Mouse (Mus musculus): ENCODE results near the gene Ddx20. TPM values are rescaled to one million over a fixed set of nuclear protein-coding genes. Genes with fewer than 3 reads are reported as not detected.

Gene Ddx20
- polyA plus RNA-seq, 1 experiment from 2014 or later, result 31.8 TPM

DNA sequence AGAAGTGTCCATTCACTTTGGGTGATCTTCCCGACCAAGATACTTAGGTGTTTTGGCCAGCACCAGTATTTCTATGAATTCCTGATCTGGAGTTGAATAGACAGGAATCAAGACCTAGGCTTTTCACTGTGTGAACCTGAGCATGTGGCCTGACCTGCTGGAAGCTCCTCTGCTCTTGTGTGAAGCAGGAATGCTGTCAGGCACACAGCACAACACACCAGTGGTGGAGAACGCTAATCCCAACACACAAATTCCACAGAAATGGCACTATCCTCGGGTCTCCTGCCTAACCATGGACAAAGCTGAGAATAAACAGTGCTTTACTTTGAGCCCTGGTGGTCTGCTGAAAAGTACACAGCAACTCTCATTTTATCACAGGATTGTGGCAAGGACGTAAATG lies 33.1 kb upstream of the Ddx20 start:
- H3K4me1 ChIP-seq (ENCODE audit: control insufficient read depth, insufficient read depth, low read length), result peaks cover 4% of the 10 kb centered on the region; the same call in 1 of the 2 replicates
- WGBS, result 78% methylated on average over 4 of the region's 4 CpGs

DNA sequence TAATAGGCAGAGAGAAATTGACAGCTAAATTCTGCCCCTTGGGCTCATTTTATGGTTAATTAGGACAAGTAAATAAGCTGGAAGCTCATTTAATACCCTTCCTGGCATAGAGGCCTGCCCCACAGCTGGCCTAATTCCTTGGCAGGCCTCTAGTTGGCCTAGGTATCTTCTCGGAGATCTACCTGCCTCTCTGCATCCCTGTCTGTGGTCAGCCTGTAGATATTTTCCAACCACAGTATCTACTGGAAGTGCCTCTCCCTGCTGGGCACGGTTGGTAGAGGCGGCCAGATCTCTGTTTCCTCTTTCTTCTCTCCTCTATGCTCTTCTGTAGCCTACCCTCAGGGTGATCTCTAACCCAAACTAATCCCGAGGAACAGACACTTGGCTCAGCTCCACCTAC lies 32.6 kb upstream of the Ddx20 start:
- Histone ChIP-seq H3K4me2 (ENCODE audit: low read length) (no peak overlapping the region), H3K4me1 (ENCODE audit: control insufficient read depth, insufficient read depth, low read length) (peaks cover 4% of the 10 kb centered on the region; the same call in 1 of the 2 replicates), H3K36me3 (ENCODE audit: control insufficient read depth, insufficient read depth, low read length) (no peaks in the 10 kb centered on the region), H3K27me3 (replicated peaks; ENCODE audit: control insufficient read depth, insufficient read depth, low read length) (no peaks in the 10 kb centered on the region), H3K9ac (ENCODE audit: low read length) (no peak overlapping the region), H3K9me3 (replicated peaks; ENCODE audit: control insufficient read depth, low read length) (no peaks in the 10 kb centered on the region), H3K4me3 (ENCODE audit: low read depth, low read length) (no peak overlapping the region), H3K27ac (ENCODE audit: low read depth, low read length) (no peak overlapping the region)
- ATAC-seq, result no peak
- no peak for DNase-seq (ENCODE audit: low spot score)
- WGBS, result 63% methylated on average over 4 of the region's 4 CpGs

More for the DNA sequence above, 33.1 kb upstream of the Ddx20 start:
- Histone ChIP-seq H3K27ac (ENCODE audit: low read depth, low read length) (no peak overlapping the region), H3K9ac (ENCODE audit: low read length) (no peak overlapping the region), H3K9me3 (replicated peaks; ENCODE audit: control insufficient read depth, low read length) (no peaks in the 10 kb centered on the region), H3K4me3 (ENCODE audit: low read depth, low read length) (no peak overlapping the region), H3K36me3 (ENCODE audit: control insufficient read depth, insufficient read depth, low read length) (no peaks in the 10 kb centered on the region), H3K27me3 (replicated peaks; ENCODE audit: control insufficient read depth, insufficient read depth, low read length) (no peaks in the 10 kb centered on the region), H3K4me2 (ENCODE audit: low read length) (no peak overlapping the region)
- ATAC-seq, result no peak
- DNase-seq (ENCODE audit: low spot score), result no peak

DNA sequence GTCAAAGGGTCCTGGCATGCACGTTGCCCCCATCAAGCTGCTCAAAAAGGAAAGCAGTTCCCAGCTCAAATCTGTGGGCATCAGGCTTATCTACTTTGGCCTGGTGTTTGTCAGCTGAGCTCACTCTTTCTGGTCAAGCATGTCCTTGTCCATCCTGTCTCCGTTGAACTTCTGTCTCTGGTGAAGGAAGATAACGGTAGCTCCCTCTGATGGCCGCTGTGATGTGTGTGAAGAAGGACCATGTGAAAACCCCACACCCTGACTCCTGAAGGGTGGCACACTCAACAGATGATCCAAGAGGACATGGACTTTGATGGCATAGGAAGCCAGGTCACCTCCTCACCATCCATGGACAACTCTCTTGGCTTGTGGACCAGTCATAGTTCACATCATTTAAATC lies 31.4 kb upstream of the Ddx20 start:
- peaks cover 4% of the 10 kb centered on the region; the same call in 1 of the 2 replicates for H3K4me1 ChIP-seq (ENCODE audit: control insufficient read depth, insufficient read depth, low read length)
- no peak overlapping the region for H3K4me3 ChIP-seq (ENCODE audit: low read depth, low read length)
- no peaks in the 10 kb centered on the region for H3K27me3 ChIP-seq (replicated peaks; ENCODE audit: control insufficient read depth, insufficient read depth, low read length)
- no peaks in the 10 kb centered on the region for H3K9me3 ChIP-seq (replicated peaks; ENCODE audit: control insufficient read depth, low read length)
- H3K27ac ChIP-seq (ENCODE audit: low read depth, low read length), result no peak overlapping the region
- H3K4me2 ChIP-seq (ENCODE audit: low read length), result no peak overlapping the region
- no peak overlapping the region for H3K9ac ChIP-seq (ENCODE audit: low read length)
- H3K36me3 ChIP-seq (ENCODE audit: control insufficient read depth, insufficient read depth, low read length), result no peaks in the 10 kb centered on the region
- ATAC-seq, result no peak
- no peak for DNase-seq (ENCODE audit: low spot score)
- WGBS, result 60% methylated on average over 4 of the region's 4 CpGs

DNA sequence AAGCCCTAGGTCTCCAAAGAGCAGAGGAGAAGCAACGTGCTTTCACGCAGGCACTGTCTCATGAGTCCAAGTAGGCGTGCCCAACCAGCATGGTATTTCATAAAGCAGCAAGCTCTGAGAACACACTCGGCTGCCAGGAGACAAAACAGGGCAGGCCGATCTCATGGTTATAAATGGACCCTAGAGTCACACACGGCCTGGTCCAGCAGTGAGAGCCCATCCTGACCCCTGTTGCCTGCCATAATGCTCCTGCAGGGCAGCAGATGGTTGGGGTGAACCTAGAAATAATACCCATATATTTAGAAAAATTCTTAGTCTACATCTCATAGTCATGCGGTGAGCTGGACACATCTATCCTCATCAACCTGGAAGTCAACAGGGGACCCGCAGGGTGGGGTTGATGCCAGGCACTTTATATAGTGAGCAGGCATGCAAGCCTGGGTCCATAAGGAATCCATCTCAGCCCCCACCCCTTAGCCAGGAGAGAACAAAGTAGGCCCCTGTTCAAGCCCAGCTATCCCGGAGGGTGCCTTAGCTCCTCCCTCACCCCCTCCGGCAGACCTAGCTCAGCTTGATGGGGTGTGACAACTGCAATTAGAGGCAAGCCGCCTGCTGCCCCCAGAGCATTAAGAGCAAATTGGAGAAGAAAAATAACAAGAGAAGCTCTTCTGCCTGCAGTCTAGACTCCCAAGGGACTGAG lies 30.6 kb upstream of the Ddx20 start:
- DNase-seq (ENCODE audit: low spot score) (peak; percentile 37), ATAC-seq (peak; percentile 56; the same call in 1 of the 2 replicates)
- 58% methylated on average over 11 of the region's 11 CpGs for WGBS
- Histone ChIP-seq H3K9me3 (replicated peaks; ENCODE audit: control insufficient read depth, low read length) (no peaks in the 10 kb centered on the region), H3K9ac (ENCODE audit: low read length) (no peak overlapping the region), H3K4me2 (ENCODE audit: low read length) (no peak overlapping the region), H3K27me3 (replicated peaks; ENCODE audit: control insufficient read depth, insufficient read depth, low read length) (no peaks in the 10 kb centered on the region), H3K4me3 (ENCODE audit: low read depth, low read length) (no peak overlapping the region), H3K36me3 (ENCODE audit: control insufficient read depth, insufficient read depth, low read length) (no peaks in the 10 kb centered on the region), H3K4me1 (ENCODE audit: control insufficient read depth, insufficient read depth, low read length) (peaks cover 4% of the 10 kb centered on the region; the same call in 1 of the 2 replicates), H3K27ac (ENCODE audit: low read depth, low read length) (no peak overlapping the region)

DNA sequence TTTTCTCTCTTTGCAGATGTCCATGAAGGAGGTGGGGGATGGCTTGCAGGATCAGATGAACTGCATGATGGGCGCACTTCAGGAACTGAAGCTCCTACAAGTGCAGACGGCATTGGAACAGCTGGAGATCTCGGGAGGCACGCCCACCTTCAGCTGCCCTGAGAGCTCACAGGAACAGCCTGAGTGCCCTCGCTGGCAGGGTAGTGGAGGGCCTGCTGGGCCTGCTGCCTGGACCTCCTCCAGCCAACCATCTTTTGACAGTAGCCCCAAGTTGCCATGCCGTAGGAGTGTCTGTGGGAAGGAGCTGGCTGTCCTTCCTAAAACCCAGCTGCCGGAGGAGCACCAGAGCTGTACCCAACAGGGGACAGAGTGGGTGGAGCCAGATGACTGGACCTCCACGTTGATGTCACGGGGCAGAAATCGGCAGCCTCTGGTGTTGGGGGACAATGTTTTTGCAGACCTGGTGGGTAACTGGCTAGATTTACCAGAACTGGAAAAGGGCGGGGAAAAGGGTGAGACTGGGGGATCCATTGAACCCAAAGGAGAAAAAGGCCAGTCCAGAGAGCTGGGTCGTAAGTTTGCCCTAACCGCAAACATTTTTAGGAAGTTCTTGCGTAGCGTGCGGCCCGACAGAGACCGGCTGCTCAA lies 29.1 kb upstream of the Ddx20 start:
- Histone ChIP-seq H3K9ac (ENCODE audit: low read length) (no peak overlapping the region), H3K27ac (ENCODE audit: low read depth, low read length) (no peak overlapping the region), H3K27me3 (replicated peaks; ENCODE audit: control insufficient read depth, insufficient read depth, low read length) (no peaks in the 10 kb centered on the region), H3K4me1 (ENCODE audit: control insufficient read depth, insufficient read depth, low read length) (peaks cover 4% of the 10 kb centered on the region; the same call in 1 of the 2 replicates), H3K4me3 (ENCODE audit: low read depth, low read length) (no peak overlapping the region), H3K9me3 (replicated peaks; ENCODE audit: control insufficient read depth, low read length) (no peaks in the 10 kb centered on the region), H3K4me2 (ENCODE audit: low read length) (no peak overlapping the region), H3K36me3 (ENCODE audit: control insufficient read depth, insufficient read depth, low read length) (no peaks in the 10 kb centered on the region)
- DNase-seq (ENCODE audit: low spot score) (no peak), ATAC-seq (no peak)
- 71% methylated on average over 18 of the region's 18 CpGs for WGBS

DNA sequence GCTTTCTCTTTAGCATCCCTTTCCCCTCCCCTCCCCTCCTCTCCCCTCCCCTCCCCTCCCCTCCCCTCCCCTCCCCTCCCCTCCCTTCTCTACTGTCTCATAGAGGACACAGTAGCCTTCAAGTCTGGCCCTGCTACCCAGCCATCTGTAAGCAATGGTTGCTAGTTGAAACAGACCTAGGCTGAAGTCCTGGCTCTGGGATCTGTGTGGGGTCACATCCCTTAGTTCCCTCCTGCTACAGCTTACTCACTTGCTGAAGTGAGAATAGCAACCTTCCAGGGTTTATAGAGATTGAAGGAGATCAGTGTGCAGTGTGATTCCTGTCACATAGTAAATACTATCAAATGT lies 27.4 kb upstream of the Ddx20 start:
- ATAC-seq (no peak), DNase-seq (ENCODE audit: low spot score) (no peak)
- H3K4me3 ChIP-seq (ENCODE audit: low read depth, low read length), result no peak overlapping the region
- no peaks in the 10 kb centered on the region for H3K36me3 ChIP-seq (ENCODE audit: control insufficient read depth, insufficient read depth, low read length)
- H3K9ac ChIP-seq (ENCODE audit: low read length), result no peak overlapping the region
- H3K27me3 ChIP-seq (replicated peaks; ENCODE audit: control insufficient read depth, insufficient read depth, low read length), result no peaks in the 10 kb centered on the region
- H3K27ac ChIP-seq (ENCODE audit: low read depth, low read length), result no peak overlapping the region
- peaks cover 8% of the 10 kb centered on the region; the same call in 1 of the 2 replicates for H3K4me1 ChIP-seq (ENCODE audit: control insufficient read depth, insufficient read depth, low read length)
- H3K9me3 ChIP-seq (replicated peaks; ENCODE audit: control insufficient read depth, low read length), result no peaks in the 10 kb centered on the region
- H3K4me2 ChIP-seq (ENCODE audit: low read length), result no peak overlapping the region

DNA sequence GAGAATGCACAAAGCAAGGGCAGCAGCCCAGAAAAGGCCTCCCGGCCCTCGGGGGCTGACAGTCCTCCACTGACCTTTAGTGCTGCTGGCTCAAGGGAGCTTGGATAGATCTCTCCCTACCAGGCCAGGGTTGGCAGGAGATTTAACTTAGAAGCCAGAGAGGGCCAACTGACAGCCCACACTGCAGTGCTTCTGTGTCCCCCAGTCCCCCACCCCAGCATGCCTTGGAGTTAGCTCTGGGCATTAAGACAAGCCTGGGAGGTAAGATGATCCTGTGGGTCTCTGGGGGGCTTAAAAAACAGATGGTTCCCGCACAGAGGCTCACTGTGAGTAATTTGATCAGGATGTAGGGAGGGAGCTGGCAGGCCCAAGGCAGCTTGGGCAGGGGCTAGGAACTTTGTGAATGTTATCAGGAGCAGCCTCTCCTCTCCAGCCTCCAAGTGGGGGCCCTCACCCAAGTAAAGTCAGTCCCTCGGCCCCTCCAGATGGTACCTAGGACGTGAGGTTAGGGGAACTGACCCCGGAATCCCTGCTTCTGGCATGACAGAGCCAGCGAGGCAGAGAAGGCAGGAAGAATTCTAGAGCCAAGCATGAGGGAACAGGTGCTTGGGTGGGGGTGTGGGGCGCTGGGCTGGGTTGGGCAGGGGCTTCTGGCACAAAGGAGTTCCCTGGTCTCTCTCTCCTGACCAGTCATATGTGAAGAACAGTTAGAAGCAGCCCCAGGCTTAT lies 26.9 kb upstream of the Ddx20 start:
- Histone ChIP-seq H3K36me3 (ENCODE audit: control insufficient read depth, insufficient read depth, low read length) (no peaks in the 10 kb centered on the region), H3K27ac (ENCODE audit: low read depth, low read length) (no peak overlapping the region), H3K4me3 (ENCODE audit: low read depth, low read length) (no peak overlapping the region), H3K27me3 (replicated peaks; ENCODE audit: control insufficient read depth, insufficient read depth, low read length) (no peaks in the 10 kb centered on the region), H3K4me1 (ENCODE audit: control insufficient read depth, insufficient read depth, low read length) (peaks cover 8% of the 10 kb centered on the region; the same call in 1 of the 2 replicates), H3K9ac (ENCODE audit: low read length) (no peak overlapping the region), H3K4me2 (ENCODE audit: low read length) (no peak overlapping the region), H3K9me3 (replicated peaks; ENCODE audit: control insufficient read depth, low read length) (no peaks in the 10 kb centered on the region)
- ATAC-seq, result no peak
- WGBS, result 24% methylated on average over 8 of the region's 8 CpGs
- no peak for DNase-seq (ENCODE audit: low spot score)

DNA sequence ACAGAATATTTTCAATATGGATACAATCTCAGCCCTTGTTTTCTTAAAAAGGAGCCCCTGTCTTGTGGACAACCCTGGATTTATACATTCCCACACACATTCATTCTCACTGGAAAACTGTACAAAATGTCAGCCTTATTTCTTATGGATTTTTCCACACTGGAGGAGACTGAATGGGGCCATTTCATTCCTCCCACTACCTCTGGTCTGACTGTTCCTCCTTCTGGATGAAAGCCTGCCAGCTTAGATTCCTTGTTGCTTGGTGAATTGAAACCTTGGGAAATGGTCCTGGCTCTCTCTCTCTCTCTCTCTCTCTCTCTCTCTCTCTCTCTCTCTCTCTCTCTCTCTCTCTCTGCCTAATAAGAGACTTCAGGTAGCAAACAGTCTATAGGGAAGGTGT lies 25.5 kb upstream of the Ddx20 start:
- ATAC-seq (no peak), DNase-seq (ENCODE audit: low spot score) (no peak)
- H3K4me1 ChIP-seq (ENCODE audit: control insufficient read depth, insufficient read depth, low read length), result 0 out of 2 replicates have a peak, but pooled peaks cover 3% of the 10 kb centered on the region
- no peak overlapping the region for H3K27ac ChIP-seq (ENCODE audit: low read depth, low read length)
- no peak overlapping the region for H3K9ac ChIP-seq (ENCODE audit: low read length)
- H3K36me3 ChIP-seq (ENCODE audit: control insufficient read depth, insufficient read depth, low read length), result no peaks in the 10 kb centered on the region
- H3K4me3 ChIP-seq (ENCODE audit: low read depth, low read length), result no peak overlapping the region
- H3K9me3 ChIP-seq (replicated peaks; ENCODE audit: control insufficient read depth, low read length), result no peaks in the 10 kb centered on the region
- H3K4me2 ChIP-seq (ENCODE audit: low read length), result no peak overlapping the region
- H3K27me3 ChIP-seq (replicated peaks; ENCODE audit: control insufficient read depth, insufficient read depth, low read length), result no peaks in the 10 kb centered on the region

DNA sequence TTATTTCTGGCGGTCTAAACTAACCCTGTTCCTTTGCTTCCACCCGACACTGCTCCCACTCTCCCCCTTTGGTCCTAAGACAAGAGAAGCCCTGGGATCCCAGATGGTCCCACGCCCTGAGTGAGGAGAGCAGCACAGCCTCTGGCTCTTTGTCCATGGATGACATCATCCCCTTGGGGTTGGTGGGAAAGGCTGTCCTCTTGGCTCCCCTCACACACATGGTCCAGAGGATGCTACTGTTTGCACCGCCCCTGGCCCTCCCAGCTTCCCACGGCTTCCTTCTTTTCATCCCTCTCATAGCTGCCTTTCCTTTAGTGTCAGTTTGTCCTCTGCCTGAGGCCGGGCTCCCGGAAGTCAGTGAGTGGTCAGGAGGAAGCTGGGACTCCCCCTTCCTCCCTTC lies 24.4 kb upstream of the Ddx20 start:
- H3K36me3 ChIP-seq (ENCODE audit: control insufficient read depth, insufficient read depth, low read length), result no peaks in the 10 kb centered on the region
- no peak for DNase-seq (ENCODE audit: low spot score)
- H3K9me3 ChIP-seq (replicated peaks; ENCODE audit: control insufficient read depth, low read length), result no peaks in the 10 kb centered on the region
- H3K4me3 ChIP-seq (ENCODE audit: low read depth, low read length), result no peak overlapping the region
- H3K27ac ChIP-seq (ENCODE audit: low read depth, low read length), result no peak overlapping the region
- peaks cover 5% of the 10 kb centered on the region; the same call in 1 of the 2 replicates for H3K4me1 ChIP-seq (ENCODE audit: control insufficient read depth, insufficient read depth, low read length)
- no peak overlapping the region for H3K9ac ChIP-seq (ENCODE audit: low read length)
- ATAC-seq, result no peak
- WGBS, result 74% methylated on average over 7 of the region's 7 CpGs
- no peaks in the 10 kb centered on the region for H3K27me3 ChIP-seq (replicated peaks; ENCODE audit: control insufficient read depth, insufficient read depth, low read length)
- no peak overlapping the region for H3K4me2 ChIP-seq (ENCODE audit: low read length)

Data from forebrain, embryonic 14.5 days (tissue).